Mouse (Mus musculus) forebrain, embryonic 10.5 days (tissue): ENCODE data around the gene Gcnt3. TPM values are rescaled to one million over a fixed set of nuclear protein-coding genes. Genes with fewer than 3 reads are reported as not detected.

Source experiments
- DNase-seq: peaks from one replicate; pipeline ENCODE4 v3.0.0-alpha.2; 2017; ENCODE audit warnings: low spot score; ENCODE audit errors: extremely low spot score
- H3K27ac ChIP-seq: fragments of 300-500 bp; sonication (generic); 2 replicates; pipeline ENCODE4 v1.5.1; 2016; ENCODE audit warnings: mild to moderate bottlenecking
- H3K27me3 ChIP-seq: fragments of 300-500 bp; sonication (generic); 2 replicates; pipeline ENCODE4 v1.6.1; 2016; ENCODE audit warnings: mild to moderate bottlenecking; ENCODE audit not compliant: poor library complexity, severe bottlenecking
- H3K36me3 ChIP-seq: fragments of 300-500 bp; sonication (generic); replicated peaks from 2 replicates; pipeline ENCODE4 v1.6.1; 2016; ENCODE audit warnings: mild to moderate bottlenecking, moderate library complexity
- H3K4me1 ChIP-seq: fragments of 300-500 bp; sonication (generic); 2 replicates; pipeline ENCODE4 v1.6.1; 2016
- H3K4me3 ChIP-seq: fragments of 300-500 bp; sonication (generic); 2 replicates; pipeline ENCODE4 v1.5.1; 2016; ENCODE audit warnings: mild to moderate bottlenecking, moderate library complexity
- H3K9me3 ChIP-seq: fragments of 300-500 bp; sonication (generic); 2 replicates; pipeline ENCODE4 v1.6.1; 2016; ENCODE audit warnings: mild to moderate bottlenecking, moderate library complexity
- WGBS: fragments of 180-500 bp; shearing (Covaris S2); methylation state at CpG from one replicate; pipeline ENCODE4 v1.1.7; 2016; 5-methylcytosine and 5-hydroxymethylcytosine counted together
- polyA plus RNA-seq: library from polyadenylated mRNA; unstranded; fragments of >200 nt; fragmentation: Nextera tagmentation; extraction: Ambion mirVana; gene quantifications from 2 replicates; pipeline ENCODE4 v1.2.1, GENCODE M21; 2016

Gcnt3 gene
- polyA plus RNA-seq, 1 experiment from 2014 or later = not detected

DNA sequence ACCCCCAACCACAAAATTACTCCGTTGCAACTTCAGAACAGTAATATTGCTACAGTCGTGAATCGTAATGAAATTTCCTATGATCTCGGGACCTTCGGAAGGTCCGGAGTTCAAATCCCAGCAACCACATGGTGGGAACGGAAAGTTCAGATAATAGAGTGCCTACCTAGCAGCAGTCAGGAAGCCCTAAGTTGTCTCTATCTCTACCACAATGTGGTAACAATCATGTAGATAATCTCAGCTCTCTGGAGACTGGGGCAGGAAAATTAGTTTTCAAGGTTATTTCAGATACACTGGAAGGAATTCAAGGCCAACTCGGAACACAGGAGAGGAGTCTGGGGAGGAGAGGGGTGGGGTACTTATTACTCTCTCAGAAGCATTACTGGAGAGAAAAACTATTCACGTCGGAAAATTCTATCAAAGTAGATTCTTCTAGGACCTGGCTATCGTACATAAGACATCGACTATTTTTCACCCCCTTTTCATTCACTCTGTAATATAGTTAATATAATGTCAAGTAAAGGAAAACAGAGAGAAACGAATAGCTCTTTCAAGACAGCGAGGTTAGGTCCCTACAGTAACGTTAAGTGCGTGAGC, 49.1 kb downstream of the Gcnt3 start:
- Histone ChIP-seq H3K9me3 (no peaks in the 10 kb centered on the region), H3K27me3 (no peaks in the 10 kb centered on the region), H3K27ac (peak overlapping the region; percentile 96), H3K36me3 (peaks cover 23% of the 10 kb centered on the region), H3K4me1 (peaks cover 22% of the 10 kb centered on the region), H3K4me3 (peak overlapping the region; percentile 78)
- 45% methylated on average over 16 of the region's 16 CpGs for WGBS
- no peak for DNase-seq

DNA sequence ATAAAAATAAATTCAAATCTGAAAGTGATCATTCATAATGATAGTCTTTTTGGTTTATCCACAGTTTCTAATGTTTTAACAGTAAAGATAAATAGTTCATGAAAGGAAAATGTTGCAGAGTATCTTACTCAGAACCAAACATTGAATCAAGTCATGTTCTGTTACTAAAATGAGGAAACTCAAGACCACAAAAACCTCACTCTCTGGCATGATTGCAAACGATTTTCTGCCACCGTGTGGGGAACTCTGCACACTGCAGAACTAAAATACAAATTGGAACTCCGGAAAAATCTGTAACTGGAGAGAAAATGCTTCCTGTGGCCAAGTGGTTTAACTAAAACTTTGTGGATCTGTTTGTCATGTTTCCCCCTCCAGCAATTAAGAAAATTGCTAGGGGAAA, 50.3 kb downstream of the Gcnt3 start:
- 3% methylated on average over 3 of the region's 3 CpGs for WGBS

DNA sequence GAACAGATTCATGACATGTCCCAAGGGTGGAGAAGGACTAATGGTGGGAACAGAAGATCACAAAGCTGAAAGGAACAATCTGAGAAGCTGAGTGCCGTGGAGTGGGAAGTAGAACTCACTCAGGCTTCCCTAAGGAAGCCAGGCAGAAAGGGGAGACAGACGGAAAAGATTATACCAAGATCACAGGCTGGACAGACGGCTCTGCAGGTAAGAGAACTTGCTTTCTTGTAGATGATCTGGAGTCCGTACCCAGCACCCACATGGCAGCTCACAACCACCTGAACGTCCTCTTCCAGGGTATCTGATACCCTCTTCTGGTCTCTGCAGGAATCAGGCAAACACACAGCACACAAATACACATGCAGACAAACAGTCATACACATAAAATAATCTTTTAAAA, 51.3 kb downstream of the Gcnt3 start:
- Histone ChIP-seq H3K4me3 (no peak overlapping the region), H3K9me3 (no peaks in the 10 kb centered on the region), H3K4me1 (peaks cover 19% of the 10 kb centered on the region), H3K27me3 (no peaks in the 10 kb centered on the region), H3K27ac (no peak overlapping the region), H3K36me3 (peaks cover 8% of the 10 kb centered on the region)
- 88% methylated on average over 5 of the region's 5 CpGs for WGBS
- no peak for DNase-seq

More for the DNA sequence above, 50.3 kb downstream of the Gcnt3 start:
- Histone ChIP-seq H3K36me3 (peaks cover 18% of the 10 kb centered on the region), H3K4me1 (peaks cover 22% of the 10 kb centered on the region), H3K9me3 (no peaks in the 10 kb centered on the region), H3K27ac (no peak overlapping the region), H3K4me3 (no peak overlapping the region), H3K27me3 (no peaks in the 10 kb centered on the region)
- DNase-seq = peak; percentile 45

DNA sequence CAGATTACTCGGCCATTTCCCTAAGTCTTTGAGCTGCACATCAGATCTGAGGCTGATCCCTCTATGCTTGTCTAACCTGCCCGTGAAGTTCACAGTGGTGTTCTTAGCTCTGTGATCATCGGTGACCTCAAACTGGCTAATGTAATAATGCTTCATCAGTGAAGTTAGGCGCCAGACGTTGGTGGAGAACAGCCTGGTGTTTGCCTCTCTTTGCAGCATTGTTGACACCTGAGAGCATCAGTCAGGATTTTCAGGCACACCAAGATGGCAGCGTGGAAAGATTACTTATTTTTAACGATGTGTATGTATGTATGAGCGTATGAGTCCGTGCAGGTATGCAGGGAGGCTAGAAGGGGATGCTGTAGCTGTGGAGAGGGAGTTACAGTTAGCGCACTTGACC, 51.8 kb downstream of the Gcnt3 start:
- Histone ChIP-seq H3K9me3 (no peaks in the 10 kb centered on the region), H3K27me3 (no peaks in the 10 kb centered on the region), H3K27ac (no peak overlapping the region), H3K4me3 (no peak overlapping the region), H3K36me3 (peaks cover 3% of the 10 kb centered on the region), H3K4me1 (peaks cover 14% of the 10 kb centered on the region)
- WGBS = 84% methylated on average over 10 of the region's 10 CpGs
- no peak for DNase-seq

DNA sequence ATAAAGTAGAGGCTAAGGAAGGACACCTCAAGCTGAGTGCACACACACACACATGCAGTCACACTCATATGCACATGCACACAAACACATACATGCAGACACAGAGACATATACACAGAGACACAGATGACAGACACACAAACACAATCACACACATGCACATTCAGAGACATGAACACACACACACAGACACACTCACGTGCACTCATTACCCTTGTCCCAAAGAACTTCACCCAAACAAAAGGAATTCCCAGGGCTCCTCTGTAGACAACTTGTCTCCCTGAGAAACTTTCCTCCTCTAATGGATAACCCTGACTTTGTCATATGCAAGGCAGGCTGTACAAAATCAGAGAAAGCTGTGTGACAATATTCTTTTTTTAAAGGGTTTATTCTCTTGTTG, 52.4 kb downstream of the Gcnt3 start:
- H3K4me1 ChIP-seq = peaks cover 8% of the 10 kb centered on the region
- no peaks in the 10 kb centered on the region for H3K36me3 ChIP-seq

More for the DNA sequence above, 52.4 kb downstream of the Gcnt3 start:
- DNase-seq = no peak
- no peak overlapping the region for H3K27ac ChIP-seq
- H3K9me3 ChIP-seq = no peaks in the 10 kb centered on the region
- WGBS = 80% methylated on average over 1 of the region's 1 CpGs
- no peaks in the 10 kb centered on the region for H3K27me3 ChIP-seq
- no peak overlapping the region for H3K4me3 ChIP-seq

Other genes with a start within 250 kb of the Gcnt3 start
- 101 and 112 TPM in 2 replicates for gene Bnip2, start 48.6 kb downstream of the Gcnt3 start, polyA plus RNA-seq
- 208 and 210 TPM in 2 replicates for gene Gtf2a2, start 25.5 kb downstream of the Gcnt3 start, polyA plus RNA-seq
- 3.5 and 3.8 TPM in 2 replicates for gene Fam81a, start 104.5 kb upstream of the Gcnt3 start, polyA plus RNA-seq
- 11.4 and 12.5 TPM in 2 replicates for gene Myo1e, start 169.3 kb upstream of the Gcnt3 start, polyA plus RNA-seq